Mouse (Mus musculus) kidney, embryonic 15.5 days (tissue): ENCODE measurements around the gene Col23a1. TPM values are rescaled to one million over a fixed set of nuclear protein-coding genes. Genes with fewer than 3 reads are reported as not detected.

Experiments
- ATAC-seq: fragments of 200-750 bp; cut with Nextera tagmentation; replicated peaks from 2 replicates; pipeline ENCODE4 v1.8.0; 2017; ENCODE audit warnings: moderate TSS enrichment; ENCODE audit not compliant: low FRiP score
- H3K27ac ChIP-seq: fragments of 300-500 bp; sonication (generic); 2 replicates; pipeline ENCODE4 v1.5.1; 2015; ENCODE audit warnings: mild to moderate bottlenecking, inconsistent platforms
- H3K27me3 ChIP-seq: fragments of 300-500 bp; sonication (generic); 2 replicates; pipeline ENCODE4 v1.6.1; 2015; ENCODE audit warnings: inconsistent platforms
- H3K36me3 ChIP-seq: fragments of 300-500 bp; sonication (generic); 2 replicates; pipeline ENCODE4 v1.6.1; 2015; ENCODE audit warnings: inconsistent platforms
- H3K4me1 ChIP-seq: fragments of 300-500 bp; sonication (generic); 2 replicates; pipeline ENCODE4 v1.6.1; 2015; ENCODE audit warnings: inconsistent platforms
- H3K4me2 ChIP-seq: fragments of 300-500 bp; sonication (generic); 2 replicates; pipeline ENCODE4 v1.6.1; 2015; ENCODE audit warnings: moderate library complexity, mild to moderate bottlenecking, inconsistent platforms
- H3K4me3 ChIP-seq: fragments of 300-500 bp; sonication (generic); replicated peaks from 2 replicates; pipeline ENCODE4 v1.5.1; 2015; ENCODE audit warnings: mild to moderate bottlenecking, inconsistent platforms
- H3K9ac ChIP-seq: fragments of 300-500 bp; sonication (generic); 2 replicates; pipeline ENCODE4 v1.6.1; 2015; ENCODE audit warnings: mild to moderate bottlenecking, inconsistent platforms
- H3K9me3 ChIP-seq: fragments of 300-500 bp; sonication (generic); replicated peaks from 2 replicates; pipeline ENCODE4 v1.6.1; 2016; ENCODE audit warnings: inconsistent platforms
- WGBS: fragments of 180-500 bp; shearing (Covaris S2); methylation state at CpG from one replicate; pipeline ENCODE4 v1.1.7; 2015; ENCODE audit warnings: mixed read lengths; 5-methylcytosine and 5-hydroxymethylcytosine counted together
- polyA plus RNA-seq: library from polyadenylated mRNA; unstranded; fragments of >200 nt; fragmentation: Nextera tagmentation; extraction: Ambion mirVana; gene quantifications from 2 replicates; pipeline ENCODE4 v1.2.1, GENCODE M21; 2015

Gene Col23a1
- polyA plus RNA-seq, 1 experiment from 2014 or later, result 11.5 TPM

DNA sequence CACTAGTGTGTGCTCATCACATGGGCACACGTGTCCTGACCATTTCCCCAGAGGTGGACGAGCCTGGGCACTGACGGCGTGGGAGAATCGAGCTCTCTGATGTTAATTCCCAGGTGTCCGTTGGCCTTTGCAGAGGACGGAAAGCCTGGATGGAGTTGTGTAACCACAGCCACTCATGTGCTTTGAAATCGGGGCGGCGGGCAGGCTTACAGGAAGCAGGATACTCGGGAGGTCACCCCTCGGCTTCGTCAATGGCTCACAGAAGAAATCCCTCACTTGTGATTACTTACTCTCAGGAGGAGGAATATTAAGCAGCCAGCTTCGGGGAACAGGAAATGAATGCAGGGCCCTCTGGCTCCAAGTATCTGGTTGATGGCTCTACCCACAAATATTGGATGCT, 133.0 kb downstream of the Col23a1 start:
- Histone ChIP-seq H3K27me3 (no peaks in the 10 kb centered on the region), H3K36me3 (no peaks in the 10 kb centered on the region), H3K4me2 (no peak overlapping the region), H3K27ac (no peak overlapping the region), H3K9ac (no peak overlapping the region), H3K4me3 (no peak overlapping the region), H3K4me1 (peaks cover 21% of the 10 kb centered on the region), H3K9me3 (no peaks in the 10 kb centered on the region)
- 59% methylated on average over 14 of the region's 14 CpGs for WGBS
- no peak for ATAC-seq

DNA sequence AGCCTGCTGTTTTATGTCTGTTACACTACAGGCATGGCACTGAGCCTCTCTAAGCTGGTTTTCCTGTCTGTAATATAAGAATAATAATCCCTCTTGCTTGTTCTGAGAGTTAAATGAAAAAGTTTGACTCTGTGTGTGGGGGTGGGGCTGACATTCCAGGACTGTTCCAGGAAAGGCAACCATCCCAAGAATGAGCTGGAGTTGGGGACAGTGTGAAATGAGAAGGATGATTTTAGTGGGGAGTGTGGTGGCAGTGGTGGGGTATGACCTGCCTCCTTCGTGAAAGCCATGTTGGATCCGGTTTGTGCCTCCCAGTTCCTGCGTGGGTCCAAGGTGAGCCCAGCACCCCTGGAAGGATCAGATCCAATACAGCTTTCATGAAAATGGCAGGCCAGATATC, 136.4 kb downstream of the Col23a1 start:
- 93% methylated on average over 3 of the region's 3 CpGs for WGBS
- Histone ChIP-seq H3K36me3 (no peaks in the 10 kb centered on the region), H3K9ac (no peak overlapping the region), H3K4me3 (no peak overlapping the region), H3K4me1 (peaks cover 13% of the 10 kb centered on the region), H3K27ac (no peak overlapping the region), H3K27me3 (no peaks in the 10 kb centered on the region), H3K4me2 (no peak overlapping the region), H3K9me3 (no peaks in the 10 kb centered on the region)
- no peak for ATAC-seq

DNA sequence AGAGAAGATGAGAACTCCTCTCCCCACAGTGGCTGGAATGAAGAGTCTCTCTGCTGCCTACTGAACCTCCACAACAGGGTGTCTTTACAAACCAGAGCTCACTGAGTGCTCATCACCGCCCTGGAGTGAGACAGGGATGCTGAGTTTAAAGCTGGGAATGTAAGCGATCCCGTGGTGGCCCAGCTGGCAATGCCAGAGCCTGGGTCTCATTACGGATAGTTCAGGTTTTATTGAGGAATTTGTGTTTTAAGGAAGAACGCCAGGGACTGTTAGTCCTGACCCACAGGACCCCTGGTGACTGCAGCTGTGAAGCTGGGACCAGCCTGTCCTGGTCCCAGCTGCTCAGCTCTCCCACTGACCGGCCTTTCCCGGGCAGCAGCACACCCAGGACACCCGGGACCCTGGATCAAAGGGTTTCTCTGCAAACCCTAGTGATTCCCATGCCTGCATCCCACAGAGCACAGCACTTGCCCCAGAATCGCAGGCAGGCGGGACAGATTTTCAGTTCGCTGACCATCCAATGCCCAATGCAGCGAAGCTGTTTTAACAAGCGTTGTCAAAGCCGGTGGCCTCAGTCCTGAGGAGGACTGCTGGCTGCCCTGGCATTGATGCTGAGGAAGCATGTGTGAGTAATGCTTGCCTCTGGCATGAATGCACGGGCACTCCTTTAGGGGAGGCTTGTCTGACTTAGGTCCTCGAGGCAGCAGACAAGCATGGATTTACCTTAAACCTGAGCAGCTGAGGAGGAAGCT, 139.9 kb downstream of the Col23a1 start:
- no peaks in the 10 kb centered on the region for H3K27me3 ChIP-seq
- H3K4me3 ChIP-seq, result no peak overlapping the region
- no peak overlapping the region for H3K27ac ChIP-seq
- no peaks in the 10 kb centered on the region for H3K36me3 ChIP-seq
- peaks cover 13% of the 10 kb centered on the region; the same call in 1 of the 2 replicates for H3K4me1 ChIP-seq
- H3K4me2 ChIP-seq, result no peak overlapping the region
- no peaks in the 10 kb centered on the region for H3K9me3 ChIP-seq
- WGBS, result 41% methylated on average over 16 of the region's 16 CpGs
- no peak for ATAC-seq
- no peak overlapping the region for H3K9ac ChIP-seq

DNA sequence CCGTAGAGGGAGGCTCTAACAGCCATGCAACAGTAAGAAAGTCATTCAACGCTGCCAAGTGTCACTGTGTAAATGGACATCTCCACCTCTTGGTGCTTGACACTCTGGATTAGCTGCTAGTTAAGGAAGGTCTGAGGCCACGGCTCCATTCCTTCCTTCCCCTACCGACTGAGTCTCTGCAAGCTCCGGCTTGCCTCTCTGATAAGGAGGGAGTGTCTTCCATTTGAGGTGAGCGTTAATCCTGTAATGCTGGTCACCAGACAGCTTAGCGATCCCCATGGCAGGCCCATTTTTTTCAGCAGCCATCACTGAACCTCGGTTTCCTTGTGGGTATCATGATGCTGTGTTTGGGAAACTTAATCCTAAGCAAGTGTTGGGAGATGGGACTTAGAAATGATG, 140.5 kb downstream of the Col23a1 start:
- ATAC-seq, result no peak
- 61% methylated on average over 8 of the region's 8 CpGs for WGBS

DNA sequence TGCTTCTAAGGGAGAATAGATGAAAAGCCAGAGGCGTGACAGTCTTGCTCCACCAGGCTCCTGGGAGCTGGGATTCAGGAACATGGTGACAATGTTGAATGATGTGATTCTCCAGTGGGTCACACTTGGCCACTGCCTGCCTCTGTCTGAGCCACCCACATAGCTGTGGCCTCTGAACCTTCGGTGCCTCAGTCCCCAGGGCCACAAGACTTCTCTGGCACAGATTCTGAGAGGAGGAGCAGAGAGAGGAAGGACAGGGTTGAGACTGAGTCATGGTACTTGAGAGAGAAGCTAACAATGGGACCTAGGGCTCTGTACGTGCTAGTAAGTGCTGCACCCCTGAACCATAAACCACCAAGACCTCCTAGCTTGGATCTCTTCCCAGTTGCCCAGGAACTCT, 141.6 kb downstream of the Col23a1 start:
- no peak for ATAC-seq
- 84% methylated on average over 3 of the region's 3 CpGs for WGBS
- H3K4me1 ChIP-seq, result peaks cover 9% of the 10 kb centered on the region; the same call in 1 of the 2 replicates
- H3K27ac ChIP-seq, result no peak overlapping the region
- no peak overlapping the region for H3K4me2 ChIP-seq
- H3K36me3 ChIP-seq, result no peaks in the 10 kb centered on the region
- H3K27me3 ChIP-seq, result no peaks in the 10 kb centered on the region
- H3K4me3 ChIP-seq, result no peak overlapping the region
- H3K9ac ChIP-seq, result no peak overlapping the region
- no peaks in the 10 kb centered on the region for H3K9me3 ChIP-seq

More for the DNA sequence above, 140.5 kb downstream of the Col23a1 start:
- no peak overlapping the region for H3K9ac ChIP-seq
- no peak overlapping the region for H3K4me3 ChIP-seq
- H3K4me2 ChIP-seq, result no peak overlapping the region
- peaks cover 13% of the 10 kb centered on the region; the same call in 1 of the 2 replicates for H3K4me1 ChIP-seq
- no peaks in the 10 kb centered on the region for H3K9me3 ChIP-seq
- no peaks in the 10 kb centered on the region for H3K36me3 ChIP-seq
- H3K27me3 ChIP-seq, result no peaks in the 10 kb centered on the region
- H3K27ac ChIP-seq, result no peak overlapping the region

DNA sequence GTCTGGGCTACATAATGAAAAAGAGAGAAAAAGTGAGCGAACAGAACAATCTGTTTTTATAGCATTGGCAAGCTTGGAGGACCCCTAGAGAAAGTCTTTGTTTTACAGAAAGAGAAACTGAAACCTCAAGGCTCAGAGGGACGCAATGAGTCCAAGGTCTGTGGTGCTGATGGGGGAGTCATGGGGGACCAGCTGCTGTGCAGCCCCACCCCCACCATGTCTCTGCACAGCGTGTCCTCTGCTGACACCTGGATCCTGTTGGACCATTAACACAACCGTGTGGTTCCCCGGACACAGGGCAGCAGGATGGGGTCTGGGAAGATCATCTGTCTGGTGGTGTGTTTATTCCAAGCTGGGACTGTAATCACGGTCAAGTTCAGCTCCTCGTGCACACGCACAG, 142.2 kb downstream of the Col23a1 start:
- Histone ChIP-seq H3K27ac (no peak overlapping the region), H3K27me3 (no peaks in the 10 kb centered on the region), H3K4me1 (peaks cover 9% of the 10 kb centered on the region; the same call in 1 of the 2 replicates), H3K36me3 (no peaks in the 10 kb centered on the region), H3K9ac (no peak overlapping the region), H3K4me2 (no peak overlapping the region), H3K9me3 (0 out of 2 replicates have a peak, but pooled peaks cover 4% of the 10 kb centered on the region), H3K4me3 (no peak overlapping the region)
- WGBS, result 46% methylated on average over 8 of the region's 8 CpGs
- no peak; the same call in 1 of the 2 replicates for ATAC-seq

DNA sequence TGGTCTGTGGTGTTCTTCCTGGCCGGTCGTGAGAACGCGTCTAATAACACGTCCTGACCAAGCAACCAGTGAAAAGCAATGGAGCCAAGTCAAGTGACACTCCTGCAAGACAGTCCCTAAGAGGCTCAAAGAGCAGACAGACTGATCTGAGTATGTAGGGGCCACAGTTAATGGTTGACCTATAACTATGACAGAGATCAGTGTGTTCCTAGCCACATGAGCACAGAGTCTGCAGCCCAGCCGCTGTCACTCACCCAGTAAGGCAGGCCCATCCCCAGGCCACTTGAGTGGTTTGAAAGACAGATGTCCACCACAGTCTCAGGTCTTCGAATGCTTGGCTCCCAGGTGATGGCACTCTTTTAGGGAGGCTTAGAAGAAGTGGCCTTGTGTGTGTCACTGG, 152.3 kb downstream of the Col23a1 start:
- no peak overlapping the region for H3K4me3 ChIP-seq

DNA sequence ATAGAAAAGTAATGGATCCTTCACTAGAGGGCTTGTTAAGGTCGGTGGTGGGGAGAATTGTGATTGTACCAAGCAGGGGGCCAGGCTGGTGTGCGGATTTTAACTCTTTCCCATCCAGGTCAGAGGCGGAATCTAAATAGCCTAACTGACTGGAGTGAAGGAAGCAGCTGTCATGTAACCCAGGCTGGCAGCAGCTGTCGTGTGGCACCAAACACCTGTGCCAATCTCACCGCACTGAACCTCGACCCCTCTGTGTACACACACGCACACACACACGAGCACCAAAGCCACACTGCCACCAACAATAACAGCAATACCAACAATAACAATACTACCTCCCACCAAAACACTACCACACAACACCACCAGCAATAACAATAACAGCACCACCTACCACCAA, 152.9 kb downstream of the Col23a1 start:
- H3K4me1 ChIP-seq, result no peaks in the 10 kb centered on the region
- no peak for ATAC-seq
- no peaks in the 10 kb centered on the region for H3K9me3 ChIP-seq
- H3K27ac ChIP-seq, result no peak overlapping the region
- H3K4me2 ChIP-seq, result no peak overlapping the region
- no peak overlapping the region for H3K4me3 ChIP-seq
- WGBS, result 78% methylated on average over 8 of the region's 8 CpGs
- H3K9ac ChIP-seq, result no peak overlapping the region
- H3K27me3 ChIP-seq, result no peaks in the 10 kb centered on the region
- H3K36me3 ChIP-seq, result no peaks in the 10 kb centered on the region

More for the DNA sequence above, 152.3 kb downstream of the Col23a1 start:
- H3K4me2 ChIP-seq, result no peak overlapping the region
- no peak for ATAC-seq
- H3K27me3 ChIP-seq, result no peaks in the 10 kb centered on the region
- H3K4me1 ChIP-seq, result no peaks in the 10 kb centered on the region
- WGBS, result 94% methylated on average over 7 of the region's 7 CpGs
- H3K9ac ChIP-seq, result no peak overlapping the region
- H3K27ac ChIP-seq, result no peak overlapping the region
- 0 out of 2 replicates have a peak, but pooled peaks cover 6% of the 10 kb centered on the region for H3K9me3 ChIP-seq
- H3K36me3 ChIP-seq, result no peaks in the 10 kb centered on the region

DNA sequence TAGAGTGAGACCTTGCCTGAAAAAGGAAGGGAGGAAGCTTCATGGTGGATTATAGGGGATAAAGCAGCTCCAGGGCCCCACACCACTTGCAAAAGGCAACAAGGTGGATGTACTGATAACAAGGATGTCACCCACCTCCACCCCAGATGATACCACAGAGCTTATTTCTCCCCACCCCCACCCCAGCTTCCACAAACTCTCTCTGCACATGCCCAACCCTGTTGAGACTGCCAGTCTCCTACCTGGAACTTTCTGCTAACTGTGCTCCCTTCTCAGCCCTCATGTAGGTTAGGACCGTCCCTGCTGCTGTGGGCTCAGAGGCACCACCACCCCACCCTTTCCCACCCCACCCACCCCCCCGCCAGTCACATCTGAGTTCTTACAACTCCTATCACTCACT, 154.1 kb downstream of the Col23a1 start:
- Histone ChIP-seq H3K9ac (no peak overlapping the region), H3K27me3 (no peaks in the 10 kb centered on the region), H3K27ac (no peak overlapping the region), H3K4me1 (no peaks in the 10 kb centered on the region), H3K4me2 (no peak overlapping the region), H3K36me3 (no peaks in the 10 kb centered on the region), H3K9me3 (no peaks in the 10 kb centered on the region), H3K4me3 (no peak overlapping the region)
- no peak for ATAC-seq
- WGBS, result 57% methylated on average over 2 of the region's 2 CpGs

DNA sequence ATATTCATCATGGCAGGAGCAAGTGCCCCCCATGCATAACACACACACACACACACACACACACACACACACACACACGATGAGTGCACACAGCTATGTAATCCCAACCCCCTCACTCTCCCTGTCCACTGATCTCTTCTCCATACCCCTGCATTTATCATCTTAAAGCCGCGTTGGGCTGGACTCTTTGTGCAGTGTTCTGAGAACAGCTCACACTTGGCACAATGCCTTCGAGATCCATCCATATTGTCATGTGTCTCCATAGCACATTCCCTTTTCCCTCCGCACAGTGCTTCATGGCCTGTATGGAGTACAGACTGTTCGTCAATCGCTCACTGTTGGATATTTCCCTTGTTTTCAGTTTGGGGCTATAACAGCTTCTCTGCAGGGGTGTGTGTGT, 154.9 kb downstream of the Col23a1 start:
- no peaks in the 10 kb centered on the region for H3K27me3 ChIP-seq
- H3K9me3 ChIP-seq, result no peaks in the 10 kb centered on the region
- 82% methylated on average over 7 of the region's 7 CpGs for WGBS
- no peak overlapping the region for H3K4me2 ChIP-seq
- ATAC-seq, result no peak
- no peaks in the 10 kb centered on the region for H3K36me3 ChIP-seq
- H3K4me3 ChIP-seq, result no peak overlapping the region
- no peak overlapping the region for H3K9ac ChIP-seq
- no peak overlapping the region for H3K27ac ChIP-seq
- H3K4me1 ChIP-seq, result no peaks in the 10 kb centered on the region

DNA sequence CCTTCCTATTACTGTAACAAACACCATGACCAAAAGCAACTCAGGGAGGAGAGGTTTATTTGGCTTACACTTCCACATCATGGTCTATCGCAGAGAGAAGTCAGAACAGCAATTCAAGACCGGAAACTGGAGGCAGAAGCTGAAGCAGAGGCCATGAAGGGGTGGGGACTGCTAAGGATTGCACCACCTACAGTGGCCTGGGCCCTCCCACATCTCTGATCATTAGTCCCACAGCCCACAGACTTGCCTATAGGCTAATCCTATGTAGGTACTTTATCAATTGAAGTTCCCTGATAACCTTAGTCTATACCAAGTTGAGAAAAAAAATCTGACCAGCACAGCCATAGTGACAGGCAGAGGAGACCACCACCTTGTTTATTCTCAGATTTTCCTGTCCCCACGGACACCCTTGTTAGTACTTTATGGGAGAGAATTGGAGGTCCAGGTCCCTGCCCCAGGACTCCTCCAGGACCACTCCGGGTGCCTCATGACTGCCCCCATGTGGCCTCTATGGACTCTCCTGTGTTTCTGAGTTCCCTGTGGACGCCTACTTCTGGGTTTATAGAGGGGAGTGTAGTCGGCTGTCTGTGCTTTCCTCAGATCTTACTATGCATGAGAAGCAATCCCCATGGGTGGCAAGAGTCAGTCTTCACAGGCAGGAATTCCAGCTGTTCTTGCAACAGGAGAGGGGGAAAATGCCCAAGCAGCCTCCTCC, 157.1 kb downstream of the Col23a1 start:
- no peak overlapping the region for H3K4me3 ChIP-seq
- 29% methylated on average over 6 of the region's 6 CpGs for WGBS
- ATAC-seq, result peak; percentile 58; the same call in 1 of the 2 replicates

DNA sequence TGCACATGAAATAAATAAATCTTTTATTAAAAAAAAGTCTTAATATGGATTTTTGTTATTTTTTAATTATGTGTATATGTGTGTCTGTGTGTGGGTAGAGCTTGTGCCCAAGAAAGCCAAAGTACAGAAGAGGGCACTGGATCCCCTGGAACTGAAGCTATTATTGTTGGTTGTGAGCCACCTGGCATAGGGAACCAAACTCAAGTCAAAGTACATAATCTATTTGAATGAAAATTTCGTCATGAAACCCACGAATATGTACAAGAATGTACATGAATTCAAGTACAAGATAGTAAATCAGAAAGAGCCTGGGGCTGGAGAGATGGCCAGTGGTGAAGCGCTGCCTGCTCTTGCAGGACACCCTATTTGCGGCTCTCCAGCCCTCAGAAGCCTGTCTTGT, 158.5 kb downstream of the Col23a1 start:
- Histone ChIP-seq H3K9ac (no peak overlapping the region), H3K36me3 (no peaks in the 10 kb centered on the region), H3K27ac (no peak overlapping the region), H3K4me1 (peaks cover 3% of the 10 kb centered on the region; the same call in 1 of the 2 replicates), H3K4me3 (no peak overlapping the region), H3K27me3 (no peaks in the 10 kb centered on the region; the same call in 1 of the 2 replicates), H3K9me3 (no peaks in the 10 kb centered on the region), H3K4me2 (no peak overlapping the region)
- ATAC-seq, result no peak
- WGBS, result 80% methylated on average over 4 of the region's 4 CpGs

More for the DNA sequence above, 157.1 kb downstream of the Col23a1 start:
- Histone ChIP-seq H3K36me3 (no peaks in the 10 kb centered on the region), H3K4me1 (peaks cover 1% of the 10 kb centered on the region; the same call in 1 of the 2 replicates), H3K4me2 (no peak overlapping the region), H3K9ac (no peak overlapping the region), H3K27ac (no peak overlapping the region), H3K9me3 (no peaks in the 10 kb centered on the region), H3K27me3 (no peaks in the 10 kb centered on the region)
